Mouse (Mus musculus) lung, postnatal 25 days (tissue): ENCODE measurements around the gene Reck.
A peak's percentile ranks its signal among the peaks of the same experiment; 100 is the strongest.

ENCODE experiments used
- DNase-seq: peaks from one replicate; pipeline ENCODE4 v3.0.0; 2022; ENCODE audit warnings: low spot score

The Reck gene

DNA sequence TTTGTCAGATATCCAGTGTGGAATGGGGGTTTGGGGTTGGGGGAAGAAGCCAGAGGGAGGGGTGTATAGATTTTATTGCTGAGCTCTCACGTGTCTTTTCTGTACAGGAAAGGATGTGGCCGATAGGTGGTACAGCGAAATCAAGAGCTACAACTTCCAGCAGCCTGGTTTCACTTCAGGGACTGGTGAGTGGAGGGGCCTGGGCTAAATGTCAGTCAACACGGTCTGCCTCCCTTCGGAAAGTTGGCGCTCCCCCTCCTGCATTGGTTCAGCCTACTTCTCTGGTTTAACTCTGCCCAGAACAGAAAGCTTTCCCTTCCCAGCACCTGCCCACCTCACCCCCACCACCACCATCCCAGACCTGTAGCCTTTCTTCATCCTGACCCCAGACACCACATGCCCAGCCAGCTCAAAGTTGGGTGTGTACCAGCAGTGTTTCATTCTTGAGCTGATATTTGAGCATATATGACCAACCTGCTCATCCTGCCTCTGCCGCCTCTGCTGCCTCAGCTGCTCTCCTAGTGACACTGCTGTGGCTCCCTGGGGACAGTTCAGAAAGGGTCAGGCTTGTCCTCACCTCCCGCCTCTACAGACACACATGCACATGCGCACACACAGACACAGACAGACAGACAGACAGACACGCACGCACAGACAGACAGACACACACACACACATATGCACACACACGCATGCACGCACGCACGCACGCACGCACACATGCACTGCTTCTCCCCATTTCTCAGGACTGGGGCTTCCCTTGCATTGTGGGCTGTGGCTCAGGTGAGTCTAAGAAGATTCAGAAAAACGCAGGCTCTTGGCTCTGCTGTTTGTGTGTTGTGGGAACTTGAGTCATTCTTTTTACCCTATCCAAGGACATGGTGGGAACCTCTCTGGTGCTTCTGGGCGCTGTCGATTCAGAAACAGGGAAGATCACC is 95.3 kb downstream of the Reck start:
- no peak for DNase-seq

- DNase-seq, result no peak
These were observed 96.3 kb downstream of the Reck start for GRCm38 (mm10) chr4:43971541-43972136.

GRCm38 (mm10) chr4:43972137-43972591 is 96.8 kb downstream of the Reck start:
- peak; percentile 56 for DNase-seq

GRCm38 (mm10) chr4:43973526-43973981 is 98.2 kb downstream of the Reck start:
- peak; percentile 78 for DNase-seq

DNA sequence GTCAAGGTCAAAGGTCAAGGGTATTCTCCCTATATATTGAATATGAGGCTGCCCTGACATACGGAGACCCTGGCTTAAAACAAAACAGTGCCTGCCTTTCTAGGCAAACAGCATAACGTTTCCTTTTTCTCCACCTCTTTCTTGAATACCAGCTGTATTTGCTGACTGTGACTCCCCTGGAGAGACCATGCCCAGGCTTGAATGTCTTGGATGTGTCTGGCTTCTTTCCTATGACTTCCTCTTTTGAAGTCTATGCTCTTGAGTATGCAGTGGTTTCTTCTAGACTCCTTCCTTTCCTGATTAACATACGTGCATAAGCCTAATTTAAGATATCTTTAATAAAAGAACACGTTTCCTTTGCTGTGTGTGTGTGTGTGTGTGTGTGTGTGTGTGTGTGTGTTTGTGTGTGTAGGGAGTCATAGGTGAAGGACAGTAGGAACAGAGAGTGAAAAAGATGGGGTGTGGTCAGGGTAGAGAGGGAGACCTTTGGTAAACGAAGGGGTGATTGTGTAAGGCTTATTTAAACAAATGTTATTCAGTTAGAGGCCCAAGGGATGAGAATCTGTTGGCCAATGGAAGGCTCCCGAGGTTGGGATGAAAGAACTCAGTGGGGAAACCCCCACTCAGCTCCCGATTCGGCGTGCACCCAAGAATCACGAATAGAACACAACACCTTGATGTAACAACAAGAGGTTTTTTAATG is 99.7 kb downstream of the Reck start:
- DNase-seq, result no peak

DNA sequence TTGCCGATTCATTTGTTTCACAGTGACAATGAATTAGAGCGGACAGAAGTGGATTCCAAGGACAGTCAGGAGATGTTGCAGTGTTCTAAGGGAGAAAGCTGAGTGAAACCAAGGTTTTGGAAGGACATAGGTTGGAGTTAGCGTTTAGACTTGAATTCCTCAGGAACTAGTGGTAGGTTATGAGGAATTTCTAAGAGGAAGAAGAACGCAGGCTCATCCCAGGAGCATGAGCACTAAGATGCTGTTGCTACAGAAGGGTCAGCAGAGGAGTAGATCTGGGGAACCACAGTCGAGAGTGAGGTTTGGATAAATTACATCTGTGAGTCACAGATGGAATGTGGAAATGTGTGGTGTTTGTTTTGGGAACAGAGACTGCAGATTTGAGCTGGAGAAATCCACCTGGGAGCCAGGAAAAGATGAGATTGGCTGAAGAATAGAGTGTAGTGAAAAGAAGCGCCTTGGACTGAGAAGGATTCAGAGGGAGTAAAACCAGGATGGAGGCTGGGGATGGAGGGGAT is 101.0 kb downstream of the Reck start:
- no peak for DNase-seq

DNA sequence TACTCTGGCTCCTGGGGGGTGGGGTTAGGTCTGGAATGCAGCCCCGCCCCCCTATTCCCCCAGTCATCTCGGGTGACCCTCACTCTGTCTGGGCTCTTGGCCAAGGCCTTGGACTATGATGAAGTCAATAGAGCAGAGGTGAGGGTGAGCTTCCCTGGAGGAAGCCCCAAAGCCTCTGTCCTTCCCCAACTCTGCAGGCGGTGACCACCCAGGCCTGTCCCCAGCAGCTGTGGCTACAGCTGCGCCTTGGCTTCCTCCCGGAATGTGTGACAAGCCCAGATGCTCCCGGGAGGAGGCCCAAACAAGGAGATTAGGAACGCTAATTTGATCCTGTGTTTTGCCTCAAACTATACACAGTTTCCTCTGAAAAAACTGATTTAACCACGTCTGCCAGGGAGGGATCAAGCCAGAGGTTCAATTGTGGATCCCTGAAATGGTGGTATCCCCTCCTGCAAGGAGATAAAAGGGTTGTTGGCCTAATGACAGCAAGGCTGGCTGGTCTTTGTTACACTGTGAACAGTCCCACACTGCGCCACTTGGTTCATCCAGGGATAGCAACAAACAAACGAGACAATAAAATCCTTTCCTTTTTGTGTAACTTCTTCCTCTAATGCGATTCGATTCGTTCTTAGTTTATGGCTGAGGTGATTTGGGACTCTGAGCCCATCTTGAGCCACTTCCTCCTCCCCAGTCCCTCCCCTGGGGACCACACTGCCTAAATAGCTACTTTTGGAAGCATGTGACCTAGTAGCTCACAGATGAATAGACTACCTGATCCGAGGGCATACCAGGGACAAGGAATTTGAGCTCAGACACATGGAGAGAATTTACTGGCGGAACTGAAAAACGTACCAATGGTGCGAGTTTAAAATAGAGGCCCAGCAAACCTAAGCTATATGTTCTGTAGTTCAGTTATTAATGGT is 103.5 kb downstream of the Reck start:
- no peak for DNase-seq

DNA sequence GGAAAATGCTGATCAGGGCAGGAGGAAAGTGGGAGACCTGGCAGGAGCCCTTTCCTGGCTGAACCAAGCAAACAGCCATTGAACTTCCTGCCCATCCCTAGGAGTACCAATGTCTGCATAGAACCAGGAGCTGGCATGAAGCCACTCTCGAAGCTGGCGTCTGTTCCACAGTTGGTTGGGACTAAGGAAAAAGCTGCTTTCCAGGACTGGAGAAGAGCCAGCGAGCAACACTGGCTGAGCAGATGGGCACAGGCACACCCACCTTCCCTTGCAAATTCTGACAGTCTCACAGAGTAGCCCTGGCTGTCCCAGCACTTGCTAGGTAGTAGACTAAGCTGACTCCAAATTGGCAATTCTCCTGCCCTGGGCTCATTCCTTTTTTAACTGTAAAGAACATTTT is 104.4 kb downstream of the Reck start:
- peak; percentile 76 for DNase-seq

GRCm38 (mm10) chr4:43980236-43980635 is 104.9 kb downstream of the Reck start:
- DNase-seq, result no peak

GRCm38 (mm10) chr4:43980846-43981245 is 105.5 kb downstream of the Reck start:
- DNase-seq, result no peak

DNA sequence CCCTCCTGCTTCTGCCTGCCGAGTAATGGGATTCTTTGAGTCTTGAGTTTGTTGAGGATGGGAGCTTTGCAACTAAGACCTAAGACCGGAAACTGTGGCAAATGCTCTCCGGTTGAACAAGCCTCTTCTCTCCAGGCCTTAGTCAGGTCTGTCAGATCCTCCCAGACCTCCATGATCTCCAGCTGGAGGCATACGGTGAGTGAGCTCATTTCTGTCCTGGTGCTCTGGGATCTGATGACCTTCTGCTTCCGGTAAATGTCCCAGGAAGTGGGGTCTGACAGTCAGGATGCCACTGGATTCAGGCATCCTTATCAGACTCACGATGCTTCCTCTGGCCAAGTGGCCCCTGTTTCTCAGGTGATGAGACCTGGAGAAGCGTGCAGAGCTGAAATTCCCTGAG is 105.9 kb downstream of the Reck start:
- DNase-seq, result no peak

DNA sequence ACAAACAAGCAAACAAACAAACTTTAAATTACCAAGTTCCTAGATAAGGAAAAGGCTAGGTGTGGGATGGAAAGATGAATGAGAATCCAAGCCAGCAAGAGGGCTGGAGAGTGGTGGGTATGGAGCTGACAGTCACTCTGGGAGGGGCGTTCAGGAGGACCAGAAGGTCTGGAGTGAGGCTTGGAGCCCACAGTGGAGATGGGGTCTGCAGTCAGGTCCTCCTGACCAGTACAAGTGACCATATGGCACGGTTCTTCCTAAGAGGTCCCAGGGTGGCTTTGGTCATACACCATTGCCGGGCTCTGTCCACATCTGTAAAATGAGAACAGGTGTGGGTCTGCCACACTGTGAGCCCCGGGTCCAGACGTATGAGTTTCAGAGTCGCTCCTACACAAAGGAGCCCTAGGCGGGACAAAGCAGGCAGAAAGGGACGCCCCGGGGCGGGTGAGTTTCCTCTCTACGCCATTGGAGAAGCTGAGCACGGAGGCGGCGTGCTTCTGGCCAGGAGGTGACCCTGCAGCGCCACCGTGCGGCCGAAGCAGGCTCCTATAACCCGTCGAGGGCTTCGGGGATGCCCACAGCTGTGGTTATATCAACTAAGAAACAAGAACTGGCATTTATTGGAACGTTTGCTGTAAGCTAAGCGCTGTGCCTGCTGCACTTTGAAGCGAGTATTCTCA is 106.9 kb downstream of the Reck start:
- DNase-seq, result peak; percentile 94

GRCm38 (mm10) chr4:43983181-43983580 is 107.9 kb downstream of the Reck start, which contains the start of gene Ccin:
Ccin (plus strand) TSS chr4:43983483.
- DNase-seq, result no peak

- DNase-seq, result no peak
These were observed 108.4 kb downstream of the Reck start for GRCm38 (mm10) chr4:43983756-43984155.

DNA sequence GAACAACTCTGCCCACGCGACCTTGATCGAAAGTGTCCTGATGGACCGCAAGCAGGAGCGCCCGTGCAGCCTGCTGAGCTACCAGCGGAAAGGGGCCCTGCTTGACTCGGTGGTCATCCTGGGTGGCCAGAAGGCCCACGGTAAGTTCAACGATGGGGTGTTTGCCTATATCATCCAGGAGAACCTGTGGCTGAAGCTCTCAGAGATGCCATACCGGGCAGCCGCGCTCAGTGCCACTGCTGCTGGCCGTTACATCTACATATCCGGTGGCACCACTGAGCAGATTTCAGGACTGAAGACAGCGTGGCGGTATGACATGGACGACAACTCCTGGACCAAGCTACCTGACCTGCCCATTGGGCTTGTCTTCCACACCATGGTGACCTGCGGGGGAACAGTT is 109.0 kb downstream of the Reck start:
- DNase-seq, result no peak

DNA sequence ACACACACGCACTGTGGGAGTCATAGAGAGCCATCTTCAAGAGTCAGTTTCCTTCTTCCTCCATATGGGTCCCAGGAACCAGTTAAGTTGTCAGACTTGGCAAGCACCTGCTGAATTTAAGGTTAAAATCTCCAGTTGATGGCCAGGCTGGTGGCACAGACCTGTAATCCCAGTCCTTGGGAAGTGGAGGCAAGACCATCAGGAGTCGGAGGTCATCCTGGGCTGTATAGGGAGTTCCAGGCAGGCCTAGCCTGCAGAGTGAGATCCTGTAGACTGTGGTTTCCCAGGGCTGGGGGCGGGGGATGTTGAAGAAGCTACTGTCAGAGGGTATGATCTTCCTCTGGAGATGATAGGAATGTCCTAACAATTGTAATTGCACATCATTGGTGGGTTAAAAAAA is 113.6 kb downstream of the Reck start:
- DNase-seq, result no peak

DNA sequence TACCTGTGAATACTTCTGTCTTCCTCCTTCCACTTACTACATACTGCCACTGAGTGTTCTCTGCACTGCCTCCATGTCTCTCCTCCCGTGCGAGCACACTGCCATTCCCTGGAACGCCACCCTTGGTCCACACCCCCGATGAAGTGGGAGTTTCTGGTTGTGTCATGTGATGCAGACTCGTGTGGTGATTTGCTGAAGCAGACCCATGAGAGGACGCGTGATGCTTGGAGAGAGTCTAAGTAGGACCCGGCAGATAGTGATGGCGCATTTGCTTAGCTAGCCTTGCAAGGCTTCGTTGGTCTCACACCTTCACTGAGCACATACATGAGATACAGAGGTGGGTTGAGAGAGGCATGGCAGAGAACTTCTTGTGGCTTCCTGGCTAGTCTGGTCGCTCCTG is 117.7 kb downstream of the Reck start:
- DNase-seq, result no peak

DNA sequence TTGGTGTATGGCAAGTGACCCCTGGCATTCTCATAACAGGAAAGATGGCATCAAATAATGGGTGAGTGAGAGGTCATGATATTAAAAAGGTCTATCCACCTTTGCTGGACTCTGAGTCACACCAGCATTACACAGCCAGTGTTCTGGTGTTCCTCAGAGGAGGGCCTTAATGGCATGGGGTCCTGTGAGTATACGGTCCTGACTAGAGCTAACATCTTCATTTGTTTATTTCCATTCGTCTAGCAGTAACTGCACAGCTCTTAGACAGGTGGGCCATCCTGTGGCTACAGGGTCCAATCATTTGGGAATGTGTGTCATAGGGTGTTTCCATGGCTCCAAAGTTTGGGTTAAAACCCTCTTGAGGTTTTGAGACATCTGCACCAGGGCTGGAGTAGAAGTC is 119.0 kb downstream of the Reck start:
- no peak for DNase-seq
